Mouse (Mus musculus): ENCODE measurements at regions not wholly inside any gene's neighbourhood (a gene's known extent, or its start where the extent isn't known, plus 50 kb on each side); places are given as distances from the start of the nearest gene placed in this dataset.
A peak's percentile ranks its signal among the peaks of the same experiment; 100 is the strongest.

DNA sequence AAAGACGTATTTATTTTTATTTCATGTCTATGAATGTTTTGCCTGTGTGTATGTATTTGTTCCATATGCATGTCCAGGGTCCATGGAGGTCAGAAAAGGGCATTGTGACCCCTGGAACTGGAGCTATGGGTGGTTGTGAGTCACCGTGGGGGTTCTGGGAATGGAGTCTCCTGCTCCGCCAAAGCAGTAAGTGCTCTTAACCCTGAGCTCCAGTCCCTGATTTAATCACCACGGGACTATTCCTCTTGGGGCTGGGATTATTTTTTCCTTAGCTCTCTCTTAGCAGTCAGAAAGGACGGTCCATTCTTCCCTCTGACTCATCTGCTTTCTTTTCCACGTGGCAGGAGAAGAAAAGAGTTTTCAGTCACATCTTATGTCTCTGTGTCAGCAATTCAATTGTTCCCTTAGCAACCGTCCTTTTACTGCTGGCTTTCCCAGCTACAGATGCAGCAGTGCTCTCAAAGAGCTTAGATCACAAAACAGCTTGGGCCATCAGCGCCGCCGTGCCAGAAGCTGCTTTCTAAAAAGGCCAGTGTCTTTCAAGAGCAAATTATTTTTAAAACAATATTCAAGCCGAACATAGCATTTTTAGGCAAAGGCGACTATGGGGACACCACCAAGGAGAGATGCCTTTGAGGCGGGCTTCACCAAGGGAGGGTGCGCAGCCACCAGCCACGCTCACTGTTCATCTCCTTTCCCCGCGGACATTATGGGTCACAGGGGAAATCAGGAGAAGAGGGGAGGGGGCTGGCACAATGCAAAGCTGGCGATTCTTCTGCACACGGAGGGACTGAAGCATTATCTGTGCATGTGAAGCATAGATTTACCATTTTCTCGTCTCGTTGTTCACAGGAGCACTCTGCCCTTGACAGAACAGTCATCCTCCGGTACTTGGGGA lies 110.8 kb downstream of the Map3k7 start:
- DNase-seq, result no peak

DNA sequence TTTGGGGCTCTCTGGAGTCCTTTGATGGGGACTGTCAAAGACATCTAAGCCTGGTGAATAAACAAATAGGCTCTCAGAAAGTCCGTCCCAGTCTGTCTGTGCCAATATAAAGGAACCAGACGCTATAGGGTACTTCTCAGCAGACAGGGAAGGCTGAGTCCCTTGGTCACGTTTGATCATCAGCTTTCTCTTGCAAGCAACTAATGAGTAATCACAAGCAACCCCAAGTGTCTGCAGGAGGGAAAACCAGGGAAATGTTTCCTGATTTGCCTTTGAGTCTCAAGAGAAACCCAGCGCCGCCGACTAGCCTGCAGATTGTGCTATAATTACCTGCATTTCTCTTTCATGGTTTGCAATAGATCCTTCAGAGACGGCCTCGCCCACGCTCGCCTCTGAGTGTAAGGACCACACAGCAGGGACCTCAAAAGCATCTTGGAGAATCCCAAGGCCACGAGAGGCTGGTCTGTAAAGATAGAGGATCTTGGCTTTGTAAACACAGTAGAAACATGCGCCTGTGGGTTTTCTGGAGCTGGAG lies 112.6 kb downstream of the Map3k7 start:
- DNase-seq, result peak; percentile 42

DNA sequence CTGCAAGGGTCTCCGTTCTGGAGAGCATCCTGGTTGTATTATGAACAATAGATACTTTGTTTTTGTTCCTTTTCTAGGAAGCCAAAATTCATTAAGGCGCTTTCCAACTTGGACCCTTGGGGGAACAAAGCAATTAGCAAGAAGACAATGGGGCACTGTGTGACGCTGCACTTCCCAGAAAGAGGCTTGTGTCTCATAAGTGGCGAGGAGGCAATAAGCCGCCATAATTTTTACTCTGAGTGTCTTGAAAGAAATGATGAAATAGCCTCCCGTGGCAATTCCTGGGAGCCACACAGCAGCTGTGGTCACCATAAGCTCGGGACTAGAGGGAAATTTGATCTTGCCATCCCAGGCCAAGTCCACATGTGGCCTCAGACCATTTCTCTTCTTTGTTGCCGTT lies 119.6 kb downstream of the Map3k7 start:
- DNase-seq, result no peak

DNA sequence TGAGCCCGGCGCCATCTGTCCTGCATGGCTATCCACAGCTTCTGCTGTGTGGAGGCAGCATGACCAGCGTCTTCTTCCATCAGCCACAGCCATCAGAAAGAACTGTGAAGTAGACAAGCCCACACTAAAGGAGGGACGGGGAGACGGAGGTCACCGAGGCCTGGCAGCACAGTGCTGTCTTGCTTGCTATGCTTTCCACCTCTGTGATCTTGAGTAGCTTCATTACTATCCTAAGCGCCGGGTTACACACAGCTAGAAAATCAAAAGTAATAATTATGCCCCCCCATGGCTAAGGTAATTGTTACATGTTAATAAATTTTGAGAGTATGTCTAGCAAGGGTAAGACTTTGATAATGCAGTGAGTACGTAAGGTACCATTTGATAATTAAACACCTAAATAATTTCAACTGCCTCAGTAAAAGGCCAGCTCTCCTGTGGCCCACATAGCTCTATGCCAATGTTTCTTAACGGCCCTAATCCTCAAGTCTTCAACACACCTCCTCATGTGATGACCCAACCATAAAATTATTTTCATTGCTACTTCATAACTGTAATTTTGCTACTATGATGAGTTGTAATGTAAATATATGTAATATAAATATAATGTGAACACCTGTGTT lies 120.5 kb downstream of the Map3k7 start:
- no peak for DNase-seq

DNA sequence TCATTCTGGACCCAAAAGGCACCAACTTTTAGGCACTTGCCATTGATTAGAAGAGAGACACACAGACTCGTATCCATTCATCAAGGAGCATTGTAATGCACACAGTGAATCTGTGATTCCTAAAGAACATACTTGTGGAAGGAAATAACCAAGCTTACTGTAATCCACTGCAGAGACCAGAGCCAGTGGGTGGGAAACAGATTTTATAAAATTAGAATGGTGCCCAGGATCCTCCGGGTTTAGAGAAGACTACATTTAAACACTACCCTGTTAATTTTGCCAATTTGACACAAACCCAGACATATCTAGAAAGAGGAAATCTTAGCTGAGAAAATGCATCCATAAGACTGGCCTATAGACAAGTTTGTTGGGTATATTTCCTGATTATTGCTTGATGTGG lies 121.1 kb downstream of the Map3k7 start:
- DNase-seq, result no peak

DNA sequence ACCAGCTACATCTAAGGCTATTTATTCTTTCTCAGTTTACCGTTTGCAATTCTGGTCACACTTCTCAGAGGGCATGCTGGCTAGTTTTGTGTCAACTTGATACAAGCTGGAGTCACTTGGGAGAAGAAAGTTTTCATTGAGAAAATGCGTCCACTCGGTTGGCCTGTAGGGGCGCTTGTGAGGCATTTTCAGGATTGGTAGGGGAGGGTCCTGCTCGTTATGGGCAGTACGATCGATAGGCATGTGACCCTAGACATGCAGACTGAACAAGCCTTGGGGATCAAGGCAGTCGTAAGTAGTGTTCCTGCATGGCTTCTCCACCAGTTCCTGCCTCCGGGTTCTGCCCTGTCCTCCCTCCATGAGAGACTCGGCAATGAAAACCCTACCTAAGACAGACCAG lies 127.2 kb downstream of the Map3k7 start:
- no peak for DNase-seq

DNA sequence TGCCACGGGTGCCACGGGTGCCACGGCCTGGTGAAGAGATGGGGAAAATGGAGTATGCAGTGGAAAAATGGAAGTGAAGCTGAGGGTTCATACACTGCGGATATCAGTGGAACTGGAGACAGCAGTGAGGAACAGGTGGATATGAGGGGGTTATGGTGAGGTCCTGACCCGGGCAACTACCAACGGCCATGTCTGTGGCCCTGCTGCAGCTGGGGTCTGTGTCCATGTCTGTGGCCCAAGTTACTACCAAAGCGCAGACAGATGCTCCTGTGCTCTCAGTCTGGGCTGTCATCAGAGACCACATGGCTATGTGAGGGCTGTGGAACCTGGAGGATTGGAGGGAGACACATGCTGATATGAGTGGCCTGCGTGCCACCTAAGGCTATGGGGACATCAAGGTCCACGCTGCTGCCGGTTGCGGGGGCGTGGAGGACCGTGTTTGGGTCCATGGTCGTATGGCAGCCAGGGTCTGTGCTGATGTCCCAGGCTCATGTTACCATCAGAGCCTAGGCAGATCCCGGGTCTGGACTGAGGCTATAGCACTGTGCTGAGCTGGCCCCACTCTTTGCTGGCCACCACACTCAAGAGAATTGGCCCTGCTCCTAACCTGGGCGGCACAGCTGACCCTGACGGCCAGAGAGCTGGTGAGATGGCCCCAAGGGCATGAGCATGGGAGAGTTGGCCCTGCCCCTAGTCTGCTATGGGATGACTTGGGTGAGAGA lies 128.6 kb downstream of the Map3k7 start:
- no peak for DNase-seq

DNA sequence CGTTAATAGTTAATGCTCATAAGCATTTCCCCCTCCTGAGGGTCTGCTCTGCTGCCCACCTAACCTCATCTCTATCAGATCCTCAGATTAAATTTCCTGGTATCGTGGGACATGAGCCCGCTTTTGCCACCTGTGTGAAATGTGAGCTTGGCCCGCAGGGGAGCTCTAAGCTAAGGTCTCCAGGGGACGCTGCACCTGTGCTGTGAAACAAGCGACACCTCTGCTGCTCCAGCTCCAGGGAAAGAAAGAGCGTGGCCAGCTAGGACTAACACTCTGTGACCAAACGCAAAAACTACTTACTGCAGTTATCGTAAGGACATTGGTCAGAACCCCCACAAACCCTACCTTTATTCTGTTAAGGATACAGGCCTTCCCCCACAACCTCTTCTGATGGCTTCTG lies 134.3 kb downstream of the Map3k7 start:
- no peak for DNase-seq

DNA sequence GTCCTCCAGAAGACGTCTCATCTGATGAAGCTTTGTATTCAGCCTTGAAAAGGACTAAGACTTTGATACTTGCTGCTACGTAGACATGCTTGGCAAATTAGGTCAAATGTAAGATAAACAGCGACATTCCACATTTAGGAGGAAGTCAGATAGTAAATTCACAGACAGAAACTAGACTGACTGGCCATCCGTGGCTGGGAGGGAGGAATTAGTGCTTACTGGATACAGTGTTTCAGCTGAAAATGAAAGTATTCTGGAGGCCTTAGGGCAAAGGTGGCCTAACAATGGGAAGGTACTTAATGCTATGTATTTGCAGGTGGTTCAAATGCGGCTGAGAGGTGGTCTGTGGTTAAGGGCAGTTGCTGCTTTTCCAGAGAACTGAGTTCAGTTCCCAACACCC lies 137.1 kb downstream of the Map3k7 start:
- no peak for DNase-seq

DNA sequence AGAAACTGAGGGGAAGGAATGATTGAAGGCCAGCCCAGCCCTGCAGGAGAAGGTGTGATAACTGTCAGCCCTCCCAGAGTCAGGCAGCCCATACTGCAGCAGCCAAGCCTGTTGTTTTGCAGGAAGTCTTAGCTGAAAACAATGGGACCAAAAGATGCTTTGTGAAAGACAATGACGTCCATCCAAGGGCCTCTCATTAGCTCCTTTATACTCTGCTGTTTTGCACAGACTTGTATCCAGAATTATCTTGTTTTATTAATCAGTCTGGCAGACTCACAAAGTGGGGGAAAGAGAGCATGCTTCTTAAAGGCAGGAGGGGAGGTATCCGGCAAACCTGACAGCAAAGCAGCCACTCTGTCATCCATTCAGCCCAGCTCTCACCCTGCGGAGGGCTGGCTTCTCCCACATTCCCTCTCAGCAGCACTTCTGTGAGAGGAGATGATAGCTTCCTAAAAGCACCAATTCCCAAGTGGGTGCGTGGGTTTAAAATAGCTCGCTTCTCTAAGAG lies 131.9 kb upstream of the Bach2 start:
- DNase-seq, result peak; percentile 16

DNA sequence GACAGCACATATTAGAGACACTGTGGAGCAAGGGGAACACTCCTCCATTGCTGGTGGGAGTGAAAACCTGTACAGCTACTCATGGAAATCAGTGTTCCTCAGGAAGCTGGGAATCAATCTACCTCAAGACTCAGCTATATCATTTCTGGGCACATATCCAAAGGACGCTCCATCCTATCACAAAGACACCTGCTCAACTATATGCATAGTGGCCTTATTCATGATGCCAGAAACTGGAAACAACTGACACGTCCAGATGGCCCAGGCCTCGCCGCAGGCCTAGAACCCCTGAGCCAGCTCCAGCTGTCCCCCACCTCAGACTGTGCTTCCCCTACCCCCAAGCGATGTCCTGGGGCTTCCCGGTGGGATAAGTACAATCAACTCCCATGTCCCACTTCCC lies 116.3 kb upstream of the Bach2 start:
- no peak for DNase-seq

DNA sequence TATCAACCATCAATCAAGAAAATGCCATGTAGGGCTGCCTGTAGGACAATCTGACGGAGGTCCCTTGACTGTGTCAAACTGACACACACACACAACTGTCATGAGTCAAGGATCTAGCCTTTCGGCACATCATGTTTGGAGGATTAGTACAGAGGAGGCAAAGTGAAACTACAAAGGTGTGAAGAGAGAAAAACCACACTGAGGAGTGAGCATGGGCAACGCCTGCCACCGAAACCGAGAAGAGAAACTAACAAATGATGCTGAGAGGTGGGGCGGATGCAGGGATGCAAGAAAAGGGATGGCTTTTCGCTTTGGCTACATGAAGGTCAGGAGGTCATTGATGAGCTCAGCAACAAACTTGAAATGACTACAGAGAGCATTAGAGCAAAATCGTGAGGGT lies 111.8 kb upstream of the Bach2 start:
- no peak for DNase-seq

DNA sequence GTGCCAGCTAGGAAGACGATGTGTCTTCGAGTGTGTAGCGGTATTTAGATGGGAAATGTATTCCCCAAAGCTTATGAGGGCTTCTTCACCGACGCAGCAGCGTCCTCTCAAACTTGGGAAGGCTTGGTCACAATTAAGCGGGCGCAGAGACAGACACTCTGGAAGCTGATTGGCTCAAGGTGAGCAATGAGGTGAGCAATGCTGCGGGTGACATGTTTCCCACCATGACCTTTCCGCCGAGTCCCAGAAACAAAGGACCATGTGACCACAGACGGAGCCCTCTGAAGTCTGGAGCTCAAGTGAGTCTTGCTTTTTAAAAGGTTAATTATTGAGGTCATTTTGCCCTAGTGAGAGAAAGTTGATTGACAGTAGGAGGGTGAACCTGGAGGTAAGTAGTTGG lies 108.0 kb upstream of the Bach2 start:
- DNase-seq, result no peak

DNA sequence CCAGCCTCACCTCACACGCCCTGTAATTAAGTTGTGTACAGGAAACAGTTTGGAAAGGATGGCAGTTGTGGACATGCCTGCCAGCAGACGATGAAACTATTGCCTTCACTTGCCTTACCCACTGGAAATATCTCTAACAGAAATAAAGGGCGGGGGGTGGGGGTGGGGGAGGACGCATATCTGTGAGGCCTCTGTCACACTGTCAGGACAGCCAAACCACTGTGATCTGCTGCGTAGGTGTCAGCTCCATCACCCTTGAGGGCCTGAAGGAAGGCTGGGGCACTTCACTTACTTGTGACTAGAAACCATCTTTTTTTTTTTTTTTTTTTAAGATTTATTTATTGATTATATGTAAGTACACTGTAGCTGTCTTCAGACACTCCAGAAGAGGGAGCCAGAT lies 106.8 kb upstream of the Bach2 start:
- DNase-seq, result no peak

DNA sequence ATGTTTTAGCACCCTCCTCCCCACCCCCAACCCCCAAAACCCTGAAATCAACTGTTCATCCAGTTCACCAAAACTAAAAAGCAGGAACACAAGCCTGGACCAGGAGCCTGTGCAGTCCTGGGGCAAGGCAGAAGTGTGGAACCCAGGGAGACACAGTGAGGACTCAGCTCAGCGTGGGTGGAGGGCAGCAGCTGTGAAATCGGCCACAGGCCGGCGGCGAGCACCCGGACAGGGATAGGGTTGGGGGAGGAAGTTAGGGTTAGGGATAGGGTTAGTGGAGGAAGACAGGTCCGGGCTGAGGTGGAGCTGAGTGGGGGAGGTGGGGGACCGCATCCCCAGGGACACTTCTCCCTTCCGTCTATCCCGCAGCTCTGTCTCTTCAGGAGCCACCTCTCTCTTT lies 102.5 kb upstream of the Bach2 start:
- no peak for DNase-seq

DNA sequence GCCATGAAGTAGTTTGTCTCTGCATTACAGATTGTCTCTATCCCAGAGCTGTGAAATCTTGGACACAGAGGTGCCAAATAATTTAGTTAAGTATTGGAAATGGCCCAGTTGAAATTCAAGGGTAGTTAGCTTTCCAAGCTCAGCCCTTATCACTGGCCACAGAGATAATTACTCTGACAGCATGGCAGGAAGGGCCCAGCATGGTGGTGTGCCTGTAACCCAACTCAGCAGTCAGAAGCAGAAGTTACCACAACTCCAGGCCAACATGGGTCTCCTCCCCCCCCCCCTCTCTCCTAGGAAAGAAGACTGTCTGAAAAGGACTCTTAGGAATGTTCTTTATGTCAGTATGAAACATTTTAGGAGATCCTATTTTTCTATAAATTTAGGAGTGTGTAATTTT lies 101.4 kb upstream of the Bach2 start:
- no peak for DNase-seq

DNA sequence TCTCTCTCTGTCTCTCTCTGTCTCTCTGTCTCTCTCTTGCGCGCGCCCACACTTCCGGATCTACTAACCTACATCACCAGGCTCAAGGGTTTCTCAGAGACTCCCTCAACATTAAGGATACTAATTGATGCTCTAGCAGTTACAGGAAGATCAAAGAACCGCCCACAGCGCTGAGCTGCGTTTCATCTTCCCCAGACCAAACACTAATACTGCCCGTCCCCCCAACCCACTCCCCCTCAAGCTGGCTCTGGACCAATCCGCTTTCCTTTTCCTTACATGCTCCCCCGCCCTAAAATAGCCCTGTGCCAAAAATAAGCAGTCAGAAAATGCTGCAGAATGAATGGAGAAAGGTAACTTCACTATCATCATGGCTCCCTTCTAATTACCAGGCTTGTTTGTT lies 100.6 kb upstream of the Bach2 start:
- DNase-seq, result peak; percentile 30

DNA sequence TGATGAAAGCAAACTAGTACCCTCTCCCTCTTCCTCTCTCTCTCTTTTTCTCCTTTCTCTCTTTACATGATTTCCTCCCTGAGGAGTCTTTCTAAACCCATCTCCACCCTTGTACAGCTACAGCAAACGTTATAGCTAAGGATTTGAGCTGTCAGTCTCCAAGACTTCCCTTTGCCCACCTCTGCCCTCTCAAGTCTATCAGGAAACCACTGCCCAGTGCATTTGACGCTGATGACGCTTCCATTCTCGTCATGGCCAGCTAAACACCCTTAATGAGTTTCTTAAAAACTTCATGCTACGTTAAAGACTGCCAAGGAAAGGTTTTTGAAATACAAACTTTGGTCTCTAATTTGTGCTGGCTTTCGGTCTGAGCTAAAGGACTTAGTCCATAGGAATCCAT lies 99.0 kb upstream of the Bach2 start:
- DNase-seq, result no peak

DNA sequence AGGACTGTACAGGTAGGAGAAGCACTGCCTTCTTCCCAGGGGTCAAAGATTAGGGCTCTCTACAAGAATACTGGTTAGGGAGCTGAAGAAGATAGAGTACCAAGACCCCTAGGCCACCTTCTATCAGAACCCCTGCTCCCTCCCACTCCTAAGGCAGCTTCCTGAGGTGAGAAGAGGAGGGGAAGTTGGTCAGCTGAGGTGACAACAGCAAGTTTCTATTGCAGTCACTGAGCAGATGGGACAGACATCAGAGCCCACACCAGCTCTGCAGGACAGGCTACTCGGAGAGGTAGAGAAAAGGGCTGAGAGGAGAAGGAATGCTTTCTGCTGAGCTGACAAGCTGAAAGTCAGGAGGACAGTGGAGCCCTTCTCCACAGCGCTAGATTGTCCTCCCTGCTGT lies 98.5 kb upstream of the Bach2 start:
- no peak for DNase-seq

DNA sequence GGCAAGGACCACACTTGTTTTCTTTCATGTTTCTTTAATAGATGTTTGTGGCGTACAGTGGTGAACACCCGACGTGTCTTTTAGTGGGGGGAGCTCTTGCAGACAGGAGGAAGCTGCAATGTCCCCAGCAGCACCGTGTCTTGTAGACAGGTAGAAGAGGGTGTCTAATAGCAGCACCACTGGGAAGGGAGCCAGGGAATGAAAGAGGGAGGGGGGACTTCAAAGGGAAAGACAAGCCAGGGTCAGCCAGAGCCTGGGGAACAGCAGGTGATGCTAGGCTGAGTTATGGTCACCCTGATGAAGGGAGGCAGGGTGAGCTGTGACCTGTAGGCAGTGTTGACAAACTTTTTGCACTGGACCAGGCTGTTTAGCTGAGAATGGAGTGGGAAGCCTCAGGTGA lies 96.4 kb upstream of the Bach2 start:
- DNase-seq, result no peak

DNA sequence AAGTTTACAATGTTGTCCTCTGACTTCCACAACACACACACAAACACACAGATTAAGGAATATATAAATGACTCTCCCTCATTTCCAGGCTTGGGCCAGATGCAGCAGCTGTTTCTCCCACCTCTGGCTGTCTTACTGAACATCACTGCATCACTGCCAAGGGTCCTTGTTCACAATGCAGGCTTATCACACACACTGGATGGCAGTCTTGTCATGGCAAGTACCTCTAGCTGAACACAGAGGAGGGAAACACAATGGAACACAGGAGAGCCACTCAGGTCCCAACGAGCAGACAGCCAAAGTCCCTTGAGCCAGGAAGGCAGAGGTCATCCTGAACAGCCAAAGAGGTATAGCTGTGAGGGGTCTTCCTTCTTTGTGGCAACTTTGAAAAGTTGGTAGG lies 91.5 kb upstream of the Bach2 start:
- no peak for DNase-seq

DNA sequence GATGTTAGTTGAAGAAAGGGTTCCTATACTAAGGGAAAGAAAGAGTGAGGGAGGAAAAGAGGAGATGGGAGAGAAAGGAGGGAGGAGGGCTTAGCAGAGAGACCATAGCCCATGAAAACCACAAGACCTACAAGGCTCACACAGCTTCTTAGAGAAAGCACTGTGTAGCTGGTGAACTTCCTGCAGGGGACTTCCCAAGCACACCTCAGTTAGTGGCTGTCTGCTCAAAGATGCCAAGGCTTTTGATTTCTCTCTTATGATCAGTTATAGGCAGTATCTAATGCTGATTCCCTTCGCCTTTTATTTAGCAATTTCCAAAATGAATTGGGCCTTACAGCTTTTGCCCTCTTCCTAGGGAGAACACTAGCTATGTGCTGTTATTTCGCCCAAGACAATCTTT lies 90.0 kb upstream of the Bach2 start:
- no peak for DNase-seq

DNA sequence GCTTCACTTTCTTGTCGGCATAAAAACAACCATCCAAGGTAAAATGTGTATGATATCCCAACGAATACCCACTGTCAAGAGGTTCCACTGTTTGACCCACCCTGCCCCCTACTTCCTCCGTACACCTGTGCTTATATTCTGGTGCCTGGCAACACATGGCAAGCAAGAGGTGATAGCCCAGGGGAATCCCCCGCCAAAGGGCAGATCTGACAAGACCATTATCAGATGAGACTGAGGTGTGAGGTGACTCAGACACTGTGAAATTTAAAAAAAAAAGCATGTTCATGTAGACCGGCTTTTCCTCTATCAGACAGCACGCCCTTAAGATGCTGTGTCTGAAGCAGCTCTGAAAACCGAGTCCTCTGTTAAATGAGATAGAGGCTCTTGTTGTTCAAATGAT lies 89.4 kb upstream of the Bach2 start:
- no peak for DNase-seq

DNA sequence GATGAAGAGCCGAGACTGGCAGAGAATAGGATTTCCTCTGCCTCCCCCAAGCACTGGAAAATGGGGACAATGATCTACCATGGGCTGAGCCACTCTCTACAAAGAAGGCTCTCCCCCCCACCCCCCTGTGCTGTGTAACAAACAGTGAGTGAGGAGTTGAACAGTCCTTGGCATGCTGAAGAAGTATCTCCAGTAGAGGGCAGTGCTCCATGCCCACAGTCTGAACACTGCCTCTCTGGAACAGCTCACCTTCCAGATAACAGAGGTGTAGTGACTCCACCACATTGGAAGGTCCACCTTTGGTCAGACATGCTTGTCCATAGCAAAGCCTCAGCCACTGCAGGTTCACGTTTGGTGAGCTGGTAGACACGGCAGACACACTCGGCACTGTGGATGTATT lies 85.2 kb upstream of the Bach2 start:
- DNase-seq, result no peak
